Mouse (Mus musculus) CH12.LX (cell line): ENCODE measurements around the gene Fnbp1. TPM values are rescaled to one million over a fixed set of nuclear protein-coding genes. Genes with fewer than 3 reads are reported as not detected.

Experiments used
- DNase-seq: peaks from one replicate; pipeline ENCODE4 v3.0.0-alpha.2; 2013; ENCODE audit errors: extremely low read depth
- H3K27ac ChIP-seq: 2 replicates; pipeline ENCODE4 v1.5.1; 2012; ENCODE audit warnings: low read depth, mild to moderate bottlenecking, control low read depth, moderate library complexity; ENCODE audit not compliant: insufficient read depth
- H3K27me3 ChIP-seq: replicated peaks from 2 replicates; pipeline ENCODE3; 2012; ENCODE audit warnings: inconsistent platforms
- H3K36me3 ChIP-seq, 2 experiments: replicated peaks in 1 of 2; 2 replicates each; pipeline versions ENCODE3 to v1.6.1; 2012; ENCODE audit warnings: inconsistent platforms in 1 of 2, low read length in 1 of 2, mild to moderate bottlenecking in 1 of 2, mixed read lengths in 1 of 2, moderate library complexity in 1 of 2; ENCODE audit not compliant: control insufficient read depth in 1 of 2, insufficient read depth in 1 of 2
- H3K4me1 ChIP-seq, 2 experiments: 2 replicates each; pipeline ENCODE4 v1.6.1; 2012; ENCODE audit warnings: inconsistent platforms in 1 of 2, moderate library complexity in 1 of 2; ENCODE audit not compliant: insufficient read depth in 2 of 2, control insufficient read depth in 1 of 2
- H3K4me2 ChIP-seq: 2 replicates; pipeline ENCODE4 v1.6.1; 2012; ENCODE audit warnings: low read depth, mild to moderate bottlenecking, control low read depth; ENCODE audit not compliant: poor library complexity, insufficient read depth, severe bottlenecking
- H3K4me3 ChIP-seq, 3 experiments: fragments of 150-350 bp in 1 of 3; sonication (generic) in 1 of 3; replicated peaks in 1 of 3; 2 replicates each; pipeline versions ENCODE3 to v1.5.1; 2011 to 2012; ENCODE audit warnings: low read depth in 2 of 3, low read length in 2 of 3, mild to moderate bottlenecking in 2 of 3, moderate library complexity in 2 of 3, control low read depth in 1 of 3, improper control_type of control experiment in 1 of 3, inconsistent platforms in 1 of 3, mixed read lengths in 1 of 3; ENCODE audit not compliant: poor library complexity in 1 of 3
- H3K79me2 ChIP-seq: replicated peaks from 2 replicates; pipeline ENCODE4 v1.6.1; 2012; ENCODE audit warnings: mild to moderate bottlenecking, moderate library complexity; ENCODE audit not compliant: control insufficient read depth, poor library complexity, insufficient read depth, severe bottlenecking; ENCODE audit errors: extremely low read depth
- H3K9ac ChIP-seq: 2 replicates; pipeline ENCODE4 v1.6.1; 2012; ENCODE audit warnings: low read depth, mild to moderate bottlenecking, control low read depth, moderate library complexity; ENCODE audit not compliant: insufficient read depth
- H3K9me3 ChIP-seq: replicated peaks from 2 replicates; pipeline ENCODE3; 2012; ENCODE audit warnings: low read length, inconsistent platforms, mixed read lengths
- BHLHE40 ChIP-seq: IDR thresholded peaks from 2 replicates; pipeline ENCODE4 v1.6.1; 2011; ENCODE audit warnings: mild to moderate bottlenecking, low read depth, low read length, improper control_type of control experiment
- CHD1 ChIP-seq: IDR thresholded peaks from 2 replicates; pipeline ENCODE4 v1.6.1; 2012; ENCODE audit warnings: low read depth, low read length, improper control_type of control experiment, inconsistent platforms
- ELF1 ChIP-seq: IDR thresholded peaks from 2 replicates; pipeline ENCODE4 v1.6.1; 2014; ENCODE audit warnings: low read depth, mild to moderate bottlenecking, inconsistent platforms, low read length, improper control_type of control experiment
- EP300 ChIP-seq: IDR thresholded peaks from 2 replicates; pipeline ENCODE4 v1.6.1; 2011; ENCODE audit warnings: low read length, improper control_type of control experiment
- ETS1 ChIP-seq: conservative IDR thresholded peaks from 2 replicates; pipeline ENCODE4 v1.6.1; 2012; ENCODE audit warnings: low read depth, mild to moderate bottlenecking, inconsistent platforms, low read length, improper control_type of control experiment, moderate library complexity
- GABPA ChIP-seq: IDR thresholded peaks from 2 replicates; pipeline ENCODE4 v1.6.1; 2012; ENCODE audit warnings: low read depth, low read length, improper control_type of control experiment, inconsistent platforms; ENCODE audit not compliant: insufficient replicate concordance
- HCFC1 ChIP-seq: IDR thresholded peaks from 2 replicates; pipeline ENCODE4 v1.6.1; 2012; ENCODE audit warnings: low read depth, mild to moderate bottlenecking, inconsistent platforms, low read length, improper control_type of control experiment
- JUN ChIP-seq: IDR thresholded peaks from 2 replicates; pipeline ENCODE4 v1.6.1; 2011; ENCODE audit warnings: low read depth, mild to moderate bottlenecking, low read length, improper control_type of control experiment, moderate library complexity; ENCODE audit not compliant: insufficient read depth
- MAFK ChIP-seq: IDR thresholded peaks from 2 replicates; pipeline ENCODE4 v1.6.1; 2011; ENCODE audit warnings: low read length, improper control_type of control experiment; ENCODE audit not compliant: insufficient replicate concordance
- NELFE ChIP-seq: IDR thresholded peaks from 2 replicates; pipeline ENCODE4 v1.6.1; 2011; ENCODE audit warnings: low read depth, low read length, improper control_type of control experiment
- PAX5 ChIP-seq: IDR thresholded peaks from 2 replicates; pipeline ENCODE4 v1.6.1; 2012; ENCODE audit warnings: low read length, inconsistent platforms, mixed read lengths
- POLR2A ChIP-seq: IDR thresholded peaks from 2 replicates; pipeline ENCODE4 v1.6.1; 2011; ENCODE audit warnings: low read depth, mild to moderate bottlenecking, improper control_type of control experiment, low read length
- RAD21 ChIP-seq: IDR thresholded peaks from 2 replicates; pipeline ENCODE4 v1.6.1; 2011; ENCODE audit warnings: low read depth, mild to moderate bottlenecking, low read length, improper control_type of control experiment, moderate library complexity
- SMC3 ChIP-seq: IDR thresholded peaks from 2 replicates; pipeline ENCODE4 v1.6.1; 2011; ENCODE audit warnings: low read depth, low read length, improper control_type of control experiment
- TCF12 ChIP-seq: IDR thresholded peaks from 2 replicates; pipeline ENCODE4 v1.6.1; 2014; ENCODE audit warnings: low read depth, mild to moderate bottlenecking, inconsistent platforms, low read length, improper control_type of control experiment
- USF1 ChIP-seq: IDR thresholded peaks from 2 replicates; pipeline ENCODE4 v1.6.1; 2014; ENCODE audit warnings: low read depth, mild to moderate bottlenecking, inconsistent platforms, low read length, improper control_type of control experiment
- USF2 ChIP-seq: conservative IDR thresholded peaks from 2 replicates; pipeline ENCODE4 v1.6.1; 2011; ENCODE audit warnings: low read depth, low read length, improper control_type of control experiment
- ZMIZ1 ChIP-seq: IDR thresholded peaks from 2 replicates; pipeline ENCODE4 v1.6.1; 2012; ENCODE audit warnings: low read depth, mild to moderate bottlenecking, inconsistent platforms, low read length, improper control_type of control experiment
- ZNF384 ChIP-seq: IDR thresholded peaks from 2 replicates; pipeline ENCODE4 v1.6.1; 2012; ENCODE audit warnings: low read depth, low read length, improper control_type of control experiment, inconsistent platforms
- dilution Hi-C: fragments of 300-500 bp; cut with MboI; formaldehyde crosslinking; loops from 2 replicates; pipeline ENCODE4 v1.14.3; 2020; ENCODE audit warnings: low sequenced_read_pairs; ENCODE audit not compliant: extremely low pct_unique_long_range_greater_than_20kb, extremely low pct_ligation_motif_present
- in situ Hi-C: fragments of 300-500 bp; cut with MboI; formaldehyde crosslinking; loops from 3 replicates; pipeline ENCODE4 v1.14.3; 2019; ENCODE audit warnings: low sequenced_read_pairs, low pct_ligation_motif_present, low pct_unique_long_range_greater_than_20kb, mixed read lengths
- polyA plus RNA-seq: library from polyadenylated mRNA; unstranded; fragments of >175 nt; gene quantifications from 2 replicates; pipeline ENCODE4 v1.2.1, GENCODE M21; 2012; ENCODE audit warnings: low read depth; ENCODE audit not compliant: insufficient read length
- total RNA-seq, 2 experiments: library from RNA; depleted of rRNA; stranded (reverse); fragments of 300-350 nt in 1 of 2; fragments of >200 nt in 1 of 2; gene quantifications; 2 replicates each; pipeline ENCODE4 v1.2.3; 2012 to 2014

The Fnbp1 gene
- total and polyA plus RNA-seq, 3 experiments = 29.6 to 133 (median 50.5) TPM

GRCm38 (mm10) chr2:31043856-31044255, 98.0 kb downstream of the Fnbp1 start:
- Histone ChIP-seq H3K79me2 (no peaks in the 10 kb centered on the region), H3K4me1 (peaks cover 16 to 44% of the 10 kb centered on the region in 2 experiments), H3K36me3 (peaks cover 57 to 94% of the 10 kb centered on the region in 2 experiments), H3K27me3 (no peaks in the 10 kb centered on the region), H3K9ac (no peak overlapping the region), H3K4me2 (no peak overlapping the region), H3K27ac (no peak overlapping the region), H3K9me3 (peaks cover 5% of the 10 kb centered on the region), H3K4me3 (no peak overlapping the region)
- no peak for DNase-seq
- TF ChIP-seq USF2 (no peak), GABPA (no peak), CHD1 (no peak)
- dilution Hi-C loops = no loop called here
- in situ Hi-C loops = no loop called here

- Histone ChIP-seq H3K79me2 (no peaks in the 10 kb centered on the region), H3K9me3 (peaks cover 5% of the 10 kb centered on the region), H3K4me1 (peaks cover 20 to 54% of the 10 kb centered on the region in 2 experiments)
- dilution Hi-C loops = no loop called here
- no peak for TF ChIP-seq POLR2A
- no peak for TF ChIP-seq ZNF384
- TF ChIP-seq MAFK = no peak
- TF ChIP-seq JUN = no peak
- no peak for TF ChIP-seq BHLHE40
- no peak for TF ChIP-seq TCF12
- no peak for TF ChIP-seq ELF1
- no peak for TF ChIP-seq RAD21
- TF ChIP-seq EP300 = no peak
- no peak for TF ChIP-seq ETS1
- no peak for TF ChIP-seq ZMIZ1
- TF ChIP-seq NELFE = no peak
- TF ChIP-seq USF2 = no peak
- TF ChIP-seq SMC3 = no peak
- TF ChIP-seq HCFC1 = no peak
- TF ChIP-seq PAX5 = no peak
- no peak for TF ChIP-seq USF1
- TF ChIP-seq, all 38 proteins: peak for 0
- Histone ChIP-seq H3K36me3 (peaks cover 59 to 94% of the 10 kb centered on the region in 2 experiments), H3K9ac (no peak overlapping the region), H3K27me3 (no peaks in the 10 kb centered on the region), H3K4me3 (no peak overlapping the region), H3K4me2 (no peak overlapping the region), H3K27ac (no peak overlapping the region)
- DNase-seq = no peak
- in situ Hi-C loops = no loop called here
Observed at GRCm38 (mm10) chr2:31042881-31043280, 98.9 kb downstream of the Fnbp1 start.
